Mouse (Mus musculus): ENCODE measurements at regions not wholly inside any gene's neighbourhood (a gene's known extent, or its start where the extent isn't known, plus 50 kb on each side); places are given as distances from the start of the nearest gene placed in this dataset.

GRCm38 (mm10) chr6:147755750-147756523, 280.3 kb downstream of the Ccdc91 start:
- no peak for DNase-seq (ENCODE audit: low spot score)

- no peak for DNase-seq (ENCODE audit: low spot score)
Measured at GRCm38 (mm10) chr6:147759485-147759884, 283.9 kb downstream of the Ccdc91 start.

GRCm38 (mm10) chr6:147760113-147760512, 284.5 kb downstream of the Ccdc91 start:
- no peak for DNase-seq (ENCODE audit: low spot score)

- DNase-seq (ENCODE audit: low spot score): peak; percentile 63
Measured at GRCm38 (mm10) chr6:147765241-147765640, 281.8 kb upstream of the Far2 start.

- no peak for DNase-seq (ENCODE audit: low spot score)
Measured at GRCm38 (mm10) chr6:147769180-147769579, 277.9 kb upstream of the Far2 start.

DNA sequence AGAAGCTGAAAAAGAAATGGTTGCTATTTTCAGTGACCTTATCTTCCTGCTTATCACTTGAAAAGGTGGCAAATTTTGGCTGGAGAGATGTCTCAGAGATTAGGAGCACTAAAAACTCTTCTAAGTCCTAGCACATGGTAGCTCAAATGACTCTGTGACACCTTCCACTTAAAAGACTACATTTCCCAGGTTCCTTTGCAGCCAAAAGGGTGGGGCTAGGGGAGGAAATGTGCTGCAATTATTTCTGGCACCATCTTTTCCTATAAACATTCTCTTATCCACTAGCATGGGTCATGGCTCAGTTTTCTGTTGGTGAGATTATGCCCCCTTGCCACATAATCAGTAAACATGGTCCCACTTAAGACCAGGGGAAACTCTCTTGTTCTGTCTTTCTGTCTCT, 277.0 kb upstream of the Far2 start:
- peak; percentile 41 for DNase-seq (ENCODE audit: low spot score)

GRCm38 (mm10) chr6:147771411-147771810, 275.6 kb upstream of the Far2 start:
- no peak for DNase-seq (ENCODE audit: low spot score)

- no peak for DNase-seq (ENCODE audit: low spot score)
Measured at GRCm38 (mm10) chr6:147773904-147774303, 273.2 kb upstream of the Far2 start.

GRCm38 (mm10) chr6:147774626-147775025, 272.4 kb upstream of the Far2 start:
- no peak for DNase-seq (ENCODE audit: low spot score)

DNA sequence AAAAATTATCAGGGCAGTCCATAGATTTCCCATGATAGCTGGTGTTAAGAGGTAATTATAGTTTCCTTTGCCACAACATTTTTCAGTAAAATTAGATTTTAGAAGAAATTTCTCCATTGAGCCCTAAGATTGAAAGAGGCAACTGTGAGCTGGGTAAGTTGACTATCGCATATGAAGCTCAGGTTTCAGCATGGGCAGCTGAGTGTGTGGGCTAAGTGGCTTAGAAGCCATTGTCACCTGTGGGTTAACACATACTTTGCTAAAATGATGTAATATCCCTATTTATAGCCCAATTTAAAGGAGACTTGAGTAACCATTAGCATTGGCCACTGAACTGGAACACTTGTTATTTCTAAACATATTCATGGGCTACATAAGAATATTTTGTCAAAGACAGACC, 267.6 kb upstream of the Far2 start:
- no peak for DNase-seq (ENCODE audit: low spot score)

DNA sequence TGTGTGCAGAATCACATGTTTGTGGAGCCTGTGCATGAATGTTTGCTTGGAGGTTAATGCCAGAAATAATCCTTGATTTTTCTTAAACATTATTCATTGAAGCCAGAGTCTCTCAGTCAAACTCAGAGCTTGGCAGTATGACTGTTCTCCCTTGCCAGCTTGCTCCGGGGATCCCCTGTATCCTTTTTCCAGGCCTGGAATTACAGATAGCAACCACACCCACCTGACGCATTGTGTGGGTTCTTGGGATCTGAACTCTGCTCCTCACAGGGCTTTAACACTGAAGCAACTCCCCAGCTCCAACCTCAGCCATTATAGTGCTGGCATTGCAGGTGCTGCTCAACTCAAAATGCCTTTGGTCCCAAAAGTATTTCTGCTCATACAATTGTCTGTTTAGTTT, 262.8 kb upstream of the Far2 start:
- no peak for DNase-seq (ENCODE audit: low spot score)

GRCm38 (mm10) chr6:147784854-147785253, 262.2 kb upstream of the Far2 start:
- DNase-seq (ENCODE audit: low spot score): no peak

DNA sequence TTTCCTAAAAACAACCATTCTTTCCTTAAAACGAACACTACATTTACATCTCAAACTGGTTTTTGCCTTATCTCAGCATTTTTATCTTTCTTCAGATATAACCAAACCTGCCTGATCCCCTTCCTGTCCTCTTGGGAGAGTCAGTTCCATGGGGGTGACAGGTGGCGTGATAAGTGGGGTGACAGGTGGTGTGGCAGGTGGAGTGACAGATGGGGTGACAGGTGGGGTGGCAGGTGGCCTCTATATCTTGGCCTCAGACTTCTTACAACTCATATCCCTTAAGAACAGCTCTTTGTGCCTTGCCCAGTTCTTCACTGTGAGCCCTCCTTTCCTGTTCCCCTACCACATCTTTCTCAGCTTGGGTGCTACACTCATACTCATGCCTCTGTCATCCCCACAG, 259.0 kb upstream of the Far2 start:
- DNase-seq (ENCODE audit: low spot score): no peak

- DNase-seq (ENCODE audit: low spot score): no peak
Measured at GRCm38 (mm10) chr6:147789112-147789511, 257.9 kb upstream of the Far2 start.

GRCm38 (mm10) chr6:147793811-147794210, 253.2 kb upstream of the Far2 start:
- DNase-seq (ENCODE audit: low spot score): no peak

DNA sequence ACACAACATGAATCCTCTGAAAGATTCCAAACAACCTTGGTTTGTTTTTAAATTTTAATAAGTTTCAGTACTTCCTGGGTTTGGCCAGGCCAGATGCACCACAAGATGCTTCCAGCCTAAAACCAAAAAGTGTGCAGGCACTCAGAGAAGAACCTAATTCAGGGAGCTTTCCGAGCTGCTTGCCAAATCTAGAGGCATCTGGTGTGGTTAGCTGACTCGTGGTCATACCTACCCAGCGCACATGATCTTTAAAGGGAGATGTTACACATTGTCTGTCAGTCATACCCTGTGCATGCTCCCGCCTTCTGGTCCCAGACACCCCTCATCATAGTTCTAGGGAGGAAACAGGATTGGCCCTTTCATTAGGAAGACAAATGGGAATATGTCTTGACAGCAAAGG, 252.7 kb upstream of the Far2 start:
- no peak for DNase-seq (ENCODE audit: low spot score)

DNA sequence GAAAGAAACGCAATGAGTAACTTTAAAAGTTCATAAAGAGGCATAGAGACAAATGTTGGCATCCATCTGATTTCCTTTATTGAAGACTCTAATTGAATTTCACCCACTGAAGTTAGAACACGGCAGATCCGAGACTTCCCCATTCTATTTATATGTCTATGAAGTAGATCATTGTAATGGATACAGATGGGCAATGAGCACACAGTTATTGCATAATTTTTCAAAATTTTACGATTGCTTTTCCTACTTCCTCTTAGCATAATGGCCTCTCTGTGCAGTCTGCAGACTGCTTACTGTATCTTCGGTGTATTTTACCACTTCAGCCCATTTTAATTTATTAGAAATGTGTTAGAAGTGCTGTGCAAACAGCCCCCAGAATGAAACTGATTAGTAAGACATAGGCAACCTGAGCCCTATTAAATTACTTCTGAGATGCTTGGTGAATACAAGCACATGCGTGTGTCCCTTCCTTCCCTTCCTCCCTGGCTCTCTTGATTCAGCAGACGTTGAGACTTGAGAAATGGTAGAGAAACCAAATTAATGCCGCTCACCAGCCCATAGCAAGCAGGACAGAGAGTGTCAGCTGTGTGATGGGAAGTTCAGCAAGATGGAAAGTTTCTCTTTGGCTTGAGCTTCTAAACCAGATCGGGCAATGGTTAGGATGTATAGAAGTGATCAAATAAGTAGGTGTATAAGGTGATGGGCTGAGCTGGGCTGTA, 247.9 kb upstream of the Far2 start:
- DNase-seq (ENCODE audit: low spot score): no peak

DNA sequence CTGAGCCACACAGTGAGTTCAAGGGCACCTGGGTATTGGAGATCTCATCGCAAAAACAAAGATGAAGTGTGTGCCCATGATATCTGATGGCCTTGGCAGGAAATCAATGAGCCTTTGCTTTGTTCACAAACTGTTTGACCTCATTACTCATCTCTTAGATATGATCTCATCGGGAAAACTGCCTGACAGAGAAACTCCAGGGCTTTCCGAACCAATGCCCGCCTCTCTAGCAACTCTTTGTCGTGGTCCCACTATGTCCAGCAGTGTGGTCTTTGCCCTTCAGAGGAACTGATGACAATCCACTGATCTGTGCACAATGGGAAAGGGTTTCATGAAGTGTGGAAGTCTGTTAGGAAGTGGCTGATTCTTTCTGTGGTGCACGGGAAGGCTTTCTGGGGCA, 247.2 kb upstream of the Far2 start:
- no peak for DNase-seq (ENCODE audit: low spot score)

DNA sequence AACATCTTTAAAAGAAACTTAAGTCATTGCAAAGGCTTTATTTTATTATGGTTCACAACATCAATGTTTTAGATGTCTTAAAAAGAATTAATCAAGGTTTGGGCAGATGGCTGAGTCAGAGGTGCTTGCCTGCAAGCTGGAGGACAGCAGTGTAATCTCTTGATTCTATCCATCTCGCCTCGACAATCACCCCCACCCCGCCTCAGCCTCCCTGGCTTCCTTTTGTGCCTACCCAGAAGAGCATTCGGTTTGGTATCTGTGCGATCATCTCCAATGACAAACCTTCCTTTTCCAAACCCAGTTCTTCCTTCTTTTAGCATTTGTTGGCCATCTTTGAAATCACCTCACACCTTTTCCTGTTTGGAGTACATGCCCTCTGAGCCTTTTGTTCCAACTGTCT, 246.2 kb upstream of the Far2 start:
- no peak for DNase-seq (ENCODE audit: low spot score)

- no peak for DNase-seq (ENCODE audit: low spot score)
Measured at GRCm38 (mm10) chr6:147803893-147804292, 243.2 kb upstream of the Far2 start.

- DNase-seq (ENCODE audit: low spot score): peak; percentile 87
Measured at GRCm38 (mm10) chr6:147810710-147811109, 236.3 kb upstream of the Far2 start.

GRCm38 (mm10) chr6:147816861-147817260, 230.2 kb upstream of the Far2 start:
- DNase-seq (ENCODE audit: low spot score): no peak

- DNase-seq (ENCODE audit: low spot score): no peak
Measured at GRCm38 (mm10) chr6:147817262-147817661, 229.8 kb upstream of the Far2 start.

- no peak for DNase-seq (ENCODE audit: low spot score)
Measured at GRCm38 (mm10) chr6:147822215-147822614, 224.8 kb upstream of the Far2 start.
